Mouse (Mus musculus) Patski (cell line): ENCODE data around the gene Pdcd7. TPM values are rescaled to one million over a fixed set of nuclear protein-coding genes. Genes with fewer than 3 reads are reported as not detected.

Experiments used
- ATAC-seq: fragments of 100-300 bp; one replicate; pipeline ENCODE4 v1.8.0; 2021
- CTCF ChIA-PET: fragments of 350-600 bp; sonication (Branson Sonifier 250); formaldehyde crosslinking; loops from one replicate; lab custom pipeline; 2022; ENCODE audit warnings: inconsistent platforms; lab: Charles Lee
- POLR2A ChIA-PET: fragments of 350-600 bp; sonication (Branson Sonifier 250); formaldehyde crosslinking; loops from one replicate; lab custom pipeline; 2022; ENCODE audit warnings: antibody characterized with exemption, inconsistent platforms; lab: Charles Lee
- DNase-seq: peaks from one replicate; pipeline ENCODE4 v3.0.0-alpha.2; 2011; ENCODE audit warnings: low read depth, low spot score
- H3K27me3 ChIP-seq: fragments of 371-371 bp; one replicate; pipeline ENCODE4 v1.5.1; 2021
- CTCF ChIP-seq: fragments of 100-300 bp; IDR thresholded peaks from one replicate; pipeline ENCODE4 v1.5.1; 2021
- in situ Hi-C: fragments of 300-500 bp; cut with MboI; formaldehyde crosslinking; loops from 3 replicates; pipeline ENCODE4 v1.11.1; 2018; ENCODE audit warnings: low pct_unique_long_range_greater_than_20kb, mixed read lengths
- polyA plus RNA-seq: library from polyadenylated mRNA; unstranded; gene quantifications from one replicate; pipeline ENCODE4 v1.2.3, GENCODE M21; 2021

Gene Pdcd7
- polyA plus RNA-seq, 1 experiment from 2014 or later: 16.7 TPM

DNA sequence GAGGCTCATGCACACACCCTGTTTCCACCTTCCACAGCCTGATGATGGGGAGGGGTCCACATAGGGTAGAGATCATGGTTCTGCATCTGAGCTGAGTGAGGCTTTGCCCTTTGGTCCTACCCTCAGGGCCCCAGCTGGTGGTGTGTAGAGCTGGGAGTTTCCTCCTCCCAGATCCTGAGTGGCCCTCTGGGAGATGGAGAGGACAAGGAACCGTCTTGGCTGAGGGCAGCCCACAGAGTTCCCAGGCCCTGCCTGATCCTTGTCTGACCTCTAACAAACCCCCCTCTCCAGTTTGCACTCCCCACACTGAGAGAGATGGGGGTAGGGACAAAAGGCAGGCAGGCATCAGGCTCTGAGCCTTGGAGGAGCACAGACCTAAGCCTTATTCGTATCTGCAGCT, 48.5 kb downstream of the Pdcd7 start:
- ChIA-PET CTCF (interaction anchor here (0.8 to 3.4 kb wide), 2 partner anchors 21 to 38 kb away, joined by 3 to 13 read pairs; no protein-coding TSS in a partner anchor), POLR2A (no interaction called here)
- in situ Hi-C loops: loop anchor here (5.0 kb wide), 1 partner anchor 33 kb away; no protein-coding TSS in a partner anchor
- no peak for TF ChIP-seq CTCF
- H3K27me3 ChIP-seq: no peaks in the 10 kb centered on the region
- ATAC-seq: no peak
- no peak for DNase-seq

DNA sequence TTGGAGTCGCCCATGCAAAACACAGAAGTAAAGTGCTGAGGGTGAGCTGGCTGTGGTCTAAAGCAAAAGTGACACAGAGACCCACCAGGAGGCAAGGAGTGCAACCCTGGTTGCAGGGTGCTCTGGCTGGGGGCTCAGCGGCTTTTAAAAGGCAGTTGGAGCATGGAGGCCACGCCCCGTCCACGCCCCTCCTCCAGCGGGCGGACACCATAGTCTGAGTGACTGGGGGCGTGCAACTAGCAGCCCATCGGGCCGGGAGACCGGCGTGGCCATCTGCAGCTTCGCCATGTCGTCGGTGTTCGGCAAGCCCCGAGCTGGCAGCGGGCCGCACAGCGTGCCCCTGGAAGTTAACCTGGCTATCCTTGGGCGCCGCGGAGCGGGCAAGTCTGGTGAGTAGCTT, 52.4 kb downstream of the Pdcd7 start, which contains the start of gene Rasl12:
Gene Rasl12 (plus strand): TSS at position 228 of the 400 bp plus-strand sequence.
- ChIA-PET POLR2A (no interaction called here), CTCF (interaction anchor here (1.2 to 1.8 kb wide), 3 partner anchors 9 to 34 kb away, joined by 3 to 8 read pairs (median 8); no protein-coding TSS in a partner anchor)
- no peak for TF ChIP-seq CTCF
- in situ Hi-C loops: no loop called here
- no peaks in the 10 kb centered on the region for H3K27me3 ChIP-seq
- peak; percentile 26 for ATAC-seq
- no peak for DNase-seq

DNA sequence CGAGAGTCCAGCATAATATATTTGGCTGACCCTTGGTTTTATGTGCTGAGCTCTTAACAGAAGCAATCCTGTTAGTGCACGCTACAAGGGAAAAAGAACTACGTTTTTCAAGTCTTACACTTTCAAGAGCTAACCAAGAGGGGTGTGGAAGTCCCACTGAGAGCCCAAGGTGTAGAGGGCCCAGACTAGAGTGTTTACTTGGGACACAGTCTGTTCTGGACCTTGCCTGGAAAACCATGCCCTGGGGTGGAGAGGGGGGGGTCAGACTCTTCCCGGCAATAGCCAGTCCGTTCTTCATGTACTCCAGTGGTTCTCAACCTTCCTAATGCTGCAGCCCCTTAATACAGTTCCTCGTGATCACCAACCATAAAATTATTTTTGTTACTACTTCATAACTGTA, 54.0 kb downstream of the Pdcd7 start:
- ChIA-PET CTCF (no interaction called here), POLR2A (interaction anchor here (1.3 kb wide), 1 partner anchor 8 kb away, joined by 3 read pairs; no protein-coding TSS in a partner anchor)
- H3K27me3 ChIP-seq: no peaks in the 10 kb centered on the region
- ATAC-seq (no peak), DNase-seq (no peak)
- in situ Hi-C loops: no loop called here
- no peak for TF ChIP-seq CTCF

DNA sequence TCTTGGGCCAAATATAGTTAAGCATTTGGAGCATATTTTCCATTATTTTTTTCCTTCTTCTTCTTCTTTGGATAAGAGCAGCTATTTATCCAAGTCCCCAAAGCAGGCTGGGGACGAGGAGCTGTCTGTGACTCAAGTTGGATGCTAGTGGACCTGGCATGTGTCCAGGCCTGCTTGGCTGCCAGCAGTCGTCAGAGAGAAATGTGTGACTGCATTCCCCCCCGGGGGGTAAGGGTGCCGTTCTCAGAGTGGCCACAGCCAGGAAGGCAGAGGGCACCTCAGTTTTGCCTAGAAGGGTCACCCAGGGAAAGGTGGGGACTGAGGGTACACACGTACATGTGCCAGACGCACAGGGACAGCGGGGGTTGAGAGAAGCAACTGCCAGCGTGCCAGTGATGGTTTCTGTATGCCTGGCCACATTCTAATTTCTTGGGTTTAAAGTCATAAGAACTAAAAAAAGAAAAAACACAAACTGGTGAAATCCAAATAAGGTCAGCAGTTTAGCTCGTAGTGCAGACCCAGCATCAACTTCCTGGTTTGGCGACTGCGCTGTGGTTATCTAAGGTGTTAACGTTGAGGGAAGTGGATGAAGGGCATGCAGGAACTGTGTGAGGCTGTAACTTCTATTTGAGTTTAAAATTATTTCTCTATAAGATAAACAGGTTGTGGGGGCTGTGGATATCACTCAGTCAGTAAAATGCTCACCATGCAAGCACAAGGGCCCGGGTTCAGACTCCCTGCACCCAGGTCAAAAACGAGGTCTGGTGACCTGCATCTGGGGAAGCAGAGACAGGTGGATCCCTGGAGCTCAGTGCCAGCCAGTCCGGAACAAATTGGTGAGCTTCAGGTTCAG, 58.7 kb downstream of the Pdcd7 start:
- peak; percentile 2 for ATAC-seq
- no peak for TF ChIP-seq CTCF

DNA sequence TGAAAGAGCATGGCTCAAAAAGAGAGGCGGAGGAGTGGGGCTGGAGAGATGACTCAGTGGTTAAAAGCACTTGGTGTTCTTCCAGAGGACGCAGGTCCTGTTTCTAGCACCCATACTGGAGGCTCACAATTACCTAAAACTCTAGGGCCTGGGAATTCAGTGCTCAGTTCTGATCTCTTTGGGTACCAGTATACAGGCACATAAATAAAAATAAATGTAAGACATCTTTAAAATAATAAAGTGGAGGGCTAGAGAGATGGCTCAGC, 59.2 kb downstream of the Pdcd7 start:
- ChIA-PET CTCF (no interaction called here), POLR2A (interaction anchor here (0.7 kb wide), 1 partner anchor 15 kb away, joined by 3 read pairs; no protein-coding TSS in a partner anchor)
- no peak for ATAC-seq
- no peak for DNase-seq
- H3K27me3 ChIP-seq: no peaks in the 10 kb centered on the region
- in situ Hi-C loops: no loop called here
- no peak for TF ChIP-seq CTCF

More for the DNA sequence above, 58.7 kb downstream of the Pdcd7 start:
- DNase-seq: no peak
- ChIA-PET POLR2A (interaction anchor here (0.7 kb wide), 1 partner anchor 14 kb away, joined by 3 read pairs; no protein-coding TSS in a partner anchor), CTCF (interaction anchor here (0.9 to 1.1 kb wide), 2 partner anchors 12 to 31 kb away, joined by 3 read pairs; no protein-coding TSS in a partner anchor)
- no peaks in the 10 kb centered on the region for H3K27me3 ChIP-seq
- in situ Hi-C loops: no loop called here

DNA sequence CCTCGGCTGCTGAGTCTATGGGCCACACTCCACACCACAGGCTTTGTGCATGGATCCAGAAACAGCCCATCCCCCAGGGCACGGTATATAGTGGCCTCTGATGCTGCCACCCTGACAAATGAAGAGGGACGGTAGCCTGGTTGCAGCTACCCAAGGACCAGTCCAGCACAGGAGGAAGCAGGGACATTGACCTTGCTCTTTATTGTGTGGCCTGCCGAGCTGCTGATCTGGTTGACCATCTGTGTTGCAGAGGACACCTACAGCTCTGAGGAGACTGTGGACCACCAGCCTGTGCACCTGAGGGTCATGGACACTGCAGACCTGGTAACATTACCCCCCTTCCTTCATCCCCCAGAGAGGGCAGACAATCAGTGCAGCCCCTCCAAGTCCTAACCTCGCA, 61.4 kb downstream of the Pdcd7 start:
- in situ Hi-C loops: no loop called here

DNA sequence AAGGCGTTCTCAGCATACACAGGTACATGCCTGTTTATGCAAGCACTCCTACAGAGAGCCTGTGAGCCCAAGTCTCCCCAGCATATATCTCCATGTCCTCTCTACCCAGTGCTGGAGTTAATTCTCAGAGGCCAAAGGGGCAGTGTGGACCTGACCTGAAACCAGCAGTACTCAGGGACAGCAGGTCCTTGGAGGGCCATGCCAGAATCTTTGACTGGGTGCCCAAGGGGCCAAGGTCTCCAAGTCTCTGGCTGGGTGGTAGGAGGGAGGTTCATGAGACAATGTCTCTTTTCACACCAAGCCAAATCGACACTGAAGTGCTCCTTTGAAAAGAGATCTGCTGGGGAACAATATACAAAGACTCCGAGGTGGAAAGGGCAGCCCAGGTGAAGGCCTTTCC, 62.0 kb downstream of the Pdcd7 start:
- POLR2A ChIA-PET: interaction anchor here (0.9 kb wide), 1 partner anchor 9 kb away, joined by 3 read pairs; no protein-coding TSS in a partner anchor
- no peak for TF ChIP-seq CTCF
- ATAC-seq: no peak
- in situ Hi-C loops: no loop called here
- DNase-seq: no peak
- CTCF ChIA-PET: no interaction called here
- H3K27me3 ChIP-seq: no peaks in the 10 kb centered on the region

More for the DNA sequence above, 61.4 kb downstream of the Pdcd7 start:
- H3K27me3 ChIP-seq: no peaks in the 10 kb centered on the region
- DNase-seq (no peak), ATAC-seq (no peak)
- POLR2A ChIA-PET: interaction anchor here (0.9 kb wide), 1 partner anchor 8 kb away, joined by 3 read pairs; no protein-coding TSS in a partner anchor
- TF ChIP-seq CTCF: no peak
- CTCF ChIA-PET: no interaction called here

DNA sequence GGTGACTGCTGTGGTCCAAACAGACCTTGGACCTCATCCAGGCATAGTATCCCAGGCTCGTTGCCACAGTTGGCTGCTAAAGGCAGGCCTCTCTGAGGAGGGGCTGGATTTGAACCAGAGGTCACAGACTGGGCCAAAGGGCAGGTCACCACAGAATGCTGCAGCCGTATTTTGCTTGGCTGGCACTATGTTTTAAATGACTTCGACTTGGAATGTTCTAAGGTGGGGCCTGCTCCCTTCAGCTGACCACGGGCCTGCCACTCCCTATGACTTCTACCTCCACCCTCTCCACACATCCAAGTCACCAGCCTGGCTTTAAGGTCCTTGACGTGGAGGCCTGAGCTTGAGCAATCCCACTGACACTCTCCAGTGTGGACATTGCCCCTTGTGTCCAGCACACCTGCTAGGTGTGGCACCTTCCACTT, 63.0 kb downstream of the Pdcd7 start:
- in situ Hi-C loops: no loop called here
- CTCF ChIA-PET: no interaction called here
- ATAC-seq: no peak
- H3K27me3 ChIP-seq: no peaks in the 10 kb centered on the region
- POLR2A ChIA-PET: no interaction called here
- no peak for TF ChIP-seq CTCF
- no peak for DNase-seq

Other genes with a start within 250 kb of the Pdcd7 start
- gene Igdcc4, start 244.6 kb upstream of the Pdcd7 start, polyA plus RNA-seq: 3.3 TPM
- not detected for gene Igdcc3, start 204.9 kb upstream of the Pdcd7 start, polyA plus RNA-seq
- 7.0 TPM for gene Parp16, start 150.8 kb upstream of the Pdcd7 start, polyA plus RNA-seq
- gene Cilp, start 80.9 kb upstream of the Pdcd7 start, polyA plus RNA-seq: not detected
- gene Clpx, start 51.8 kb upstream of the Pdcd7 start, polyA plus RNA-seq: 39.2 TPM
- 0.19 TPM for gene Ubap1l, start 14.9 kb downstream of the Pdcd7 start, polyA plus RNA-seq
- 0.01 TPM for gene Kbtbd13, start 45.5 kb downstream of the Pdcd7 start, polyA plus RNA-seq
- gene Rasl12, start 52.4 kb downstream of the Pdcd7 start, polyA plus RNA-seq: 52.0 TPM
- 0.26 TPM for gene Slc51b, start 76.9 kb downstream of the Pdcd7 start, polyA plus RNA-seq
- gene Mtfmt, start 89.7 kb downstream of the Pdcd7 start, polyA plus RNA-seq: 21.3 TPM
- gene Spg21, start 114.8 kb downstream of the Pdcd7 start, polyA plus RNA-seq: 112 TPM
- gene Ankdd1a, start 174.1 kb downstream of the Pdcd7 start, polyA plus RNA-seq: not detected
- gene Plekho2, start 233.9 kb downstream of the Pdcd7 start, polyA plus RNA-seq: 11.9 TPM
- 7.2 TPM for gene Pif1, start 241.1 kb downstream of the Pdcd7 start, polyA plus RNA-seq